Mouse (Mus musculus) liver, embryonic 14.5 days (tissue): ENCODE data around the gene Pitpna.

ENCODE experiments used
- CTCF ChIP-seq: IDR thresholded peaks from 2 replicates; pipeline ENCODE4 v1.5.1; 2016; ENCODE audit warnings: antibody characterized with exemption, low read depth, control low read depth
- EP300 ChIP-seq: IDR thresholded peaks from 2 replicates; pipeline ENCODE4 v1.6.1; 2016; ENCODE audit warnings: antibody characterized with exemption, low read depth

DNA sequence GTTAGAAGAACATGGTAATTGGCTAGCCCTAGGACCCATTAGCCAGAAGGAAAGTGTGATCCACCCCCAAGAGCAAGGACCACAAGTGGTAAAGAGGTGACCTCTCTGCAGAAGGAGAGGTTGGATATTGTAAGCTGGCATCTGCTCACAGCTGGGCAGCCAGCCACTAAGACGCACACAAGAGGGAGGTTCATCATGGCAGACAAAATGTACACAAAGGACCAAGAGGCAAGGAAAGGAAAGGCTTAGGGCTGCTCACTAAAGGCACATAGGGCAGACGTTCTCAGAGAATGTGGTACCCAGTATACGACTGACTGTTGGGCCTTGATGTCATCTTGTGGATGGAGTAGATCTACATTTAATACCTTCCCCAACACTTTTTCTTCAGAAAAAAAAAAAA is 87.0 kb downstream of the Pitpna start:
- TF ChIP-seq CTCF (no peak), EP300 (no peak)
